Mouse (Mus musculus): Measurements from ENCODE around the gene Alkbh8. TPM values are rescaled to one million over a fixed set of nuclear protein-coding genes. Genes with fewer than 3 reads are reported as not detected.

The Alkbh8 gene
- total RNA-seq, 2 experiments from 2014 or later = 44.2 to 49.1 TPM

Other genes starting within 250 kb of the Alkbh8 start
- 10 to 100 TPM; 17.5 to 18.5 TPM for gene Cwf19l2, start 68.5 kb downstream of the Alkbh8 start, total RNA-seq (2021)
- 10 to 100 TPM; 71.4 to 86.4 TPM for gene Gucy1a2, start 197.6 kb downstream of the Alkbh8 start, total RNA-seq (2021)